Mouse (Mus musculus): ENCODE results near the gene Rcan3. TPM values are rescaled to one million over a fixed set of nuclear protein-coding genes. Genes with fewer than 3 reads are reported as not detected.

Rcan3 gene
- polyA plus RNA-seq, 1 experiment, result 9.2 TPM

DNA sequence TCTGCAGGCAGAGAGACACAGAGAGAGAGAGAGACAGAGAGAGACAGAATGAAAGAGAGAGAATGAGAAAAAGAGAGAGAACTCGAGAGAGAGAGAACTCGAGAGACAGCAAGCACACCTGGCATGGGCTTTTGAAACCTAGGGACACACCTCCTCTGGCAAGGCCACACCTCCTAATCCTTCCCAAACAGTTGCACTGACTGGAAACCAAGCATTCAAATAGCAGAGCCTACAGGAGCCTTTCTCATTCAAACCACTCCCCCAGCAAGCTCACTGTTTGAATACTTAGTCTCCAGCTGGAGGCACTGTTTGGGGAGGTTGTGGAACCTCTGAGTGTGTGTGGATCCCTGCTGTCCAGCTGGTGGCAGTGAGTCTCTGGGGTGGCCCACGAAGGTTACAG, 40.9 kb downstream of the Rcan3 start:
- Histone ChIP-seq H3K4me3 (ENCODE audit: insufficient read depth, poor library complexity, severe bottlenecking) (no peak overlapping the region), H3K79me2 (ENCODE audit: control insufficient read depth, insufficient read depth) (no peaks in the 10 kb centered on the region), H3K79me3 (ENCODE audit: low read depth) (no peaks in the 10 kb centered on the region), H3K27me3 (ENCODE audit: control insufficient read depth, insufficient read depth, insufficient read length) (peaks cover 14% of the 10 kb centered on the region), H3K36me3 (ENCODE audit: control insufficient read depth, insufficient read depth) (no peaks in the 10 kb centered on the region), H3ac (ENCODE audit: control insufficient read depth, insufficient read length, low read depth) (no peak overlapping the region)
- no peak for TF ChIP-seq MYOG (IDR thresholded peaks at IDR 0.05; ENCODE audit: control insufficient read depth, extremely low read depth, insufficient read length)
- TF ChIP-seq MAX (IDR thresholded peaks at IDR 0.05), result no peak
- no peak for TF ChIP-seq CEBPB (IDR thresholded peaks at IDR 0.05; ENCODE audit: low read depth)
- no peak for TF ChIP-seq FOSL1 (IDR thresholded peaks at IDR 0.05; ENCODE audit: insufficient read depth, low read length, poor library complexity, severe bottlenecking)
- no peak for TF ChIP-seq CTCF (IDR thresholded peaks at IDR 0.05; ENCODE audit: control insufficient read depth, insufficient read depth, insufficient read length)
- TF ChIP-seq USF1 (IDR thresholded peaks at IDR 0.05; ENCODE audit: low read depth), result no peak
- no peak for TF ChIP-seq MYOD1 (IDR thresholded peaks at IDR 0.05; ENCODE audit: control insufficient read depth, insufficient read length, low read depth)

DNA sequence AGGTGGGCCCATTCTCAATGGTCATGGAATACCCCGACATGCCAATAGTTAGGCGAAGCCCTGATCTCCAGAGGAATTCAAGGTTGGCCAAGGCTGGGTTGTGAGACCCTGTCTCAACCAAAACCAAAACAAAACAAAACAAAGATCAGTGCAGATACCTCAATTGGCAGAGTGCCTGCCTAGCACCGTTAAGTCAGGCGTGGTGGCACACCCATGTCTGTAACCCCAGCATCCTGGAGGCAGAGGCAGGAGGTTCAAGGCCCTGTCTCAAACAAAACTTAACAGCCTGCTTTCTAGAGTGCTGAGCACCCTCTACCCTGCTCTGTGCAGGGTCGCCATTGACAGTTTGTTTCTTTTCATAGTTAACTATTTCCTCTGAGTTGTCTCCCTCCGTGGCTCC, 42.6 kb downstream of the Rcan3 start:
- H3ac ChIP-seq (ENCODE audit: control insufficient read depth, insufficient read length, low read depth), result no peak overlapping the region
- H3K79me2 ChIP-seq (ENCODE audit: control insufficient read depth, insufficient read depth), result no peaks in the 10 kb centered on the region
- no peaks in the 10 kb centered on the region for H3K79me3 ChIP-seq (ENCODE audit: low read depth)
- H3K4me3 ChIP-seq (ENCODE audit: insufficient read depth, poor library complexity, severe bottlenecking), result no peak overlapping the region
- TF ChIP-seq MAX (IDR thresholded peaks at IDR 0.05) (no peak), USF1 (IDR thresholded peaks at IDR 0.05; ENCODE audit: low read depth) (no peak), MYOG (IDR thresholded peaks at IDR 0.05; ENCODE audit: control insufficient read depth, extremely low read depth, insufficient read length) (no peak), FOSL1 (IDR thresholded peaks at IDR 0.05; ENCODE audit: insufficient read depth, low read length, poor library complexity, severe bottlenecking) (no peak), CTCF (IDR thresholded peaks at IDR 0.05; ENCODE audit: control insufficient read depth, insufficient read depth, insufficient read length) (no peak), MYOD1 (IDR thresholded peaks at IDR 0.05; ENCODE audit: control insufficient read depth, insufficient read length, low read depth) (no peak), CEBPB (IDR thresholded peaks at IDR 0.05; ENCODE audit: low read depth) (no peak)
- no peaks in the 10 kb centered on the region for H3K36me3 ChIP-seq (ENCODE audit: control insufficient read depth, insufficient read depth)
- no peaks in the 10 kb centered on the region for H3K27me3 ChIP-seq (ENCODE audit: control insufficient read depth, insufficient read depth, insufficient read length)

DNA sequence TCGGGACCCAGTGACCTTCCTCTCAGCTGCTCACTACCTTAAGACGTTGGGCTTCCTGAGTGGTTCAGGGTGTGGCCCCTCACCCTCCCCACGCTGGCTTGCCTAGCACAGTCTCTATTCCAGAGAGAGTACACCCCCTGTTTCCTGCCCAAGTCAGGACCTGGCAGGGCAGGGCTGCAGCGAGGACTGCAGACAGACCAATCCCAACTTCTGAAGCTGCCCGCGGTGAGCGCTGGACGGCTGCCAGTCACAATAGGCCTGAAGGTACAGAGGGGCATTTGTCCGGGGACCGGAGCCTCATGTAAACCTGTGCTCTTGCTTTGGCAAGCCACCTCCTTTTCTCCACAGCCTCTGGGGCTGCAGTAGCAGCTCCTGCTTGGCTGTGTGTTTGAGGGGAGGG, 48.0 kb downstream of the Rcan3 start:
- Histone ChIP-seq H3K79me2 (ENCODE audit: control insufficient read depth, insufficient read depth) (no peaks in the 10 kb centered on the region), H3K27me3 (ENCODE audit: control insufficient read depth, insufficient read depth, insufficient read length) (peaks cover 5% of the 10 kb centered on the region), H3K36me3 (ENCODE audit: control insufficient read depth, insufficient read depth) (no peaks in the 10 kb centered on the region), H3ac (ENCODE audit: control insufficient read depth, insufficient read length, low read depth) (no peak overlapping the region), H3K4me3 (ENCODE audit: insufficient read depth, poor library complexity, severe bottlenecking) (no peak overlapping the region), H3K79me3 (ENCODE audit: low read depth) (no peaks in the 10 kb centered on the region)
- TF ChIP-seq MYOG (IDR thresholded peaks at IDR 0.05; ENCODE audit: control insufficient read depth, extremely low read depth, insufficient read length) (no peak), MYOD1 (IDR thresholded peaks at IDR 0.05; ENCODE audit: control insufficient read depth, insufficient read length, low read depth) (no peak), CTCF (IDR thresholded peaks at IDR 0.05; ENCODE audit: control insufficient read depth, insufficient read depth, insufficient read length) (no peak), USF1 (IDR thresholded peaks at IDR 0.05; ENCODE audit: low read depth) (no peak), MAX (IDR thresholded peaks at IDR 0.05) (no peak), FOSL1 (IDR thresholded peaks at IDR 0.05; ENCODE audit: insufficient read depth, low read length, poor library complexity, severe bottlenecking) (no peak), CEBPB (IDR thresholded peaks at IDR 0.05; ENCODE audit: low read depth) (no peak)

DNA sequence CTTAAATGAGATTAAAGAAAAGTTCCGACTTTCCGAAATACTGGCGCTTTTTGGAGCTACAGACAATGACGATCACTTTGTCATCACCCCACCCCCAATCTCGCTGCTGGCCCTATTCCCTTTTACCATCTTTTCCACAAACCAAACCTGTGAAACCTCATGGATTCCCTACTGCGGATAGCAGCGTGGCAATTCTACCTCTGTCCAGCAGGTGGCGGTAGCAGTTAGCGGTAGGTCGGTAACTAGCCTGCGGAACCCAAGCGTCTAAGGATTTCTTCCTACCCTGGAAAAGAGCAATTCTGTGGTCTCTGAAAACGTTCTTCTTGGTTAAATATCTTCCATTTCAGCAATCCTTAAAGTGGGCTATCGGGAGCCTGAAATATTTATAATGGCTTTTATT, 51.3 kb downstream of the Rcan3 start:
- Histone ChIP-seq H3K36me3 (ENCODE audit: control insufficient read depth, insufficient read depth) (no peaks in the 10 kb centered on the region), H3K79me3 (ENCODE audit: low read depth) (no peaks in the 10 kb centered on the region), H3K79me2 (ENCODE audit: control insufficient read depth, insufficient read depth) (no peaks in the 10 kb centered on the region), H3K27me3 (ENCODE audit: control insufficient read depth, insufficient read depth, insufficient read length) (peaks cover 26% of the 10 kb centered on the region), H3K4me3 (ENCODE audit: insufficient read depth, poor library complexity, severe bottlenecking) (no peak overlapping the region), H3ac (ENCODE audit: control insufficient read depth, insufficient read length, low read depth) (no peak overlapping the region)
- TF ChIP-seq CEBPB (IDR thresholded peaks at IDR 0.05; ENCODE audit: low read depth) (no peak), CTCF (IDR thresholded peaks at IDR 0.05; ENCODE audit: control insufficient read depth, insufficient read depth, insufficient read length) (peak; percentile 12), MAX (IDR thresholded peaks at IDR 0.05) (no peak), MYOD1 (IDR thresholded peaks at IDR 0.05; ENCODE audit: control insufficient read depth, insufficient read length, low read depth) (no peak), USF1 (IDR thresholded peaks at IDR 0.05; ENCODE audit: low read depth) (no peak), MYOG (IDR thresholded peaks at IDR 0.05; ENCODE audit: control insufficient read depth, extremely low read depth, insufficient read length) (no peak), FOSL1 (IDR thresholded peaks at IDR 0.05; ENCODE audit: insufficient read depth, low read length, poor library complexity, severe bottlenecking) (no peak)

DNA sequence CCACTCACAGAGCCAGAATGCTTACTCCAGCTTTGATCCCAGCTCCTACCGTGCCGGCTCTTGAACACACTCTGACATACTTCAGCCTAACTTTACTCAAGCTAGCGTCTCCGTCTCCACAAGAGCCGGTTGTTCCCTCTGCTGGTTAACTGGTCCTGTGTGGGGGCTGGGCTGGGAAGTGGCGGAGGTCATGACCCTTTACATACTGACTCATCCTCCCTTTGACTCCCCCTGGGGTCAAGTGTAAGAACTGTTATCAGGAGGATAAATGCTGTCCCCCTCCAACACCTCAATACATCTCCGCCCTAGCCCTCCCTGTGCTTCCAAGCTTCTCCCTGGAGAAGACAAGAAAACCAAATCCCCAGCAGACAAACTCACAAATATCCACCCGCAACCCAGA, 52.3 kb downstream of the Rcan3 start:
- no peaks in the 10 kb centered on the region for H3K79me2 ChIP-seq (ENCODE audit: control insufficient read depth, insufficient read depth)
- H3ac ChIP-seq (ENCODE audit: control insufficient read depth, insufficient read length, low read depth), result no peak overlapping the region
- H3K27me3 ChIP-seq (ENCODE audit: control insufficient read depth, insufficient read depth, insufficient read length), result peaks cover 31% of the 10 kb centered on the region
- no peaks in the 10 kb centered on the region for H3K79me3 ChIP-seq (ENCODE audit: low read depth)
- H3K4me3 ChIP-seq (ENCODE audit: insufficient read depth, poor library complexity, severe bottlenecking), result no peak overlapping the region
- no peaks in the 10 kb centered on the region for H3K36me3 ChIP-seq (ENCODE audit: control insufficient read depth, insufficient read depth)
- TF ChIP-seq CEBPB (IDR thresholded peaks at IDR 0.05; ENCODE audit: low read depth) (no peak), MAX (IDR thresholded peaks at IDR 0.05) (no peak), MYOD1 (IDR thresholded peaks at IDR 0.05; ENCODE audit: control insufficient read depth, insufficient read length, low read depth) (no peak), USF1 (IDR thresholded peaks at IDR 0.05; ENCODE audit: low read depth) (no peak), MYOG (IDR thresholded peaks at IDR 0.05; ENCODE audit: control insufficient read depth, extremely low read depth, insufficient read length) (no peak), FOSL1 (IDR thresholded peaks at IDR 0.05; ENCODE audit: insufficient read depth, low read length, poor library complexity, severe bottlenecking) (no peak), CTCF (IDR thresholded peaks at IDR 0.05; ENCODE audit: control insufficient read depth, insufficient read depth, insufficient read length) (no peak)

DNA sequence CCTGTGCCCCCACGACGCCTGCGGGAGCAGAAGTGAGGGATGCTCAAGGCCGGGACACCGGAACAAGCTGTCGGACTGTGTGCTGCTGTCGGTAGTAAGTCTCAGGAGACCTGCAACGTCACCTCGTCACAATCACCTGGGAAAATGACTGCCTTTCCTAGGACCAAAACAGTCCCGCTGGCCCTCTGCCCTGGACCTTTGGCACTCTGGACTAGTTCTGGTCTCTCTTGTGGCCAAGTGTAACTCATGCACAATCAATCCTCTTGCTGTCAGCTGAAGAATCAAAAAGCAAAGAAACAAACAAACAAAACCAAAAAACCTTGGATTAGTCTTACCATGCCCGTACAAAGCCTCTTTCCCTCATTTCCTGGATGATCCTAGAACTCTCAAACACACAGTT, 56.4 kb downstream of the Rcan3 start:
- Histone ChIP-seq H3ac (ENCODE audit: control insufficient read depth, insufficient read length, low read depth) (no peak overlapping the region), H3K79me2 (ENCODE audit: control insufficient read depth, insufficient read depth) (no peaks in the 10 kb centered on the region), H3K79me3 (ENCODE audit: low read depth) (no peaks in the 10 kb centered on the region), H3K4me3 (ENCODE audit: insufficient read depth, poor library complexity, severe bottlenecking) (no peak overlapping the region), H3K27me3 (ENCODE audit: control insufficient read depth, insufficient read depth, insufficient read length) (peaks cover 31% of the 10 kb centered on the region), H3K36me3 (ENCODE audit: control insufficient read depth, insufficient read depth) (no peaks in the 10 kb centered on the region)
- TF ChIP-seq MYOG (IDR thresholded peaks at IDR 0.05; ENCODE audit: control insufficient read depth, extremely low read depth, insufficient read length) (no peak), MAX (IDR thresholded peaks at IDR 0.05) (no peak), CEBPB (IDR thresholded peaks at IDR 0.05; ENCODE audit: low read depth) (no peak), CTCF (IDR thresholded peaks at IDR 0.05; ENCODE audit: control insufficient read depth, insufficient read depth, insufficient read length) (no peak), FOSL1 (IDR thresholded peaks at IDR 0.05; ENCODE audit: insufficient read depth, low read length, poor library complexity, severe bottlenecking) (no peak), USF1 (IDR thresholded peaks at IDR 0.05; ENCODE audit: low read depth) (no peak), MYOD1 (IDR thresholded peaks at IDR 0.05; ENCODE audit: control insufficient read depth, insufficient read length, low read depth) (no peak)

All from C2C12 (cell line).